Mouse (Mus musculus) splenic B cell, adult 2 months (primary cell): ENCODE data around the gene Agbl4.

Experiments used
- DNase-seq: peaks from one replicate; pipeline ENCODE4 v3.0.0-alpha.2; 2011; ENCODE audit warnings: low read depth, low spot score
- H3K27me3 ChIP-seq: 2 replicates; pipeline ENCODE4 v1.6.1; 2012; ENCODE audit warnings: mild to moderate bottlenecking, low read length, moderate library complexity, mixed read lengths; ENCODE audit not compliant: control insufficient read depth, poor library complexity, insufficient read depth, severe bottlenecking
- H3K36me3 ChIP-seq: 2 replicates; pipeline ENCODE4 v1.6.1; 2012; ENCODE audit warnings: mild to moderate bottlenecking, low read length, moderate library complexity, mixed read lengths; ENCODE audit not compliant: control insufficient read depth, poor library complexity, insufficient read depth, severe bottlenecking

Agbl4 gene

GRCm38 (mm10) chr4:110397618-110398045 lies at the start of gene Agbl4:
Agbl4 (plus strand) TSS chr4:110397661.
- Histone ChIP-seq H3K27me3 (no peaks in the 10 kb centered on the region), H3K36me3 (no peaks in the 10 kb centered on the region)
- DNase-seq = no peak

- Histone ChIP-seq H3K36me3 (no peaks in the 10 kb centered on the region), H3K27me3 (no peaks in the 10 kb centered on the region)
- no peak for DNase-seq
Observed at GRCm38 (mm10) chr4:110350856-110351177, 46.6 kb upstream of the Agbl4 start.

GRCm38 (mm10) chr4:110351178-110352000 lies 46.1 kb upstream of the Agbl4 start, which contains the start of gene Elavl4:
Elavl4 (minus strand) TSS chr4:110351909.
- no peaks in the 10 kb centered on the region for H3K36me3 ChIP-seq
- DNase-seq = no peak

GRCm38 (mm10) chr4:110352001-110352369 lies 45.5 kb upstream of the Agbl4 start:
- no peak for DNase-seq
- Histone ChIP-seq H3K27me3 (no peaks in the 10 kb centered on the region), H3K36me3 (no peaks in the 10 kb centered on the region)

More at GRCm38 (mm10) chr4:110351178-110352000, 46.1 kb upstream of the Agbl4 start, which contains the start of gene Elavl4:
- no peaks in the 10 kb centered on the region for H3K27me3 ChIP-seq

GRCm38 (mm10) chr4:110360568-110360967 lies 36.9 kb upstream of the Agbl4 start:
- no peaks in the 10 kb centered on the region for H3K36me3 ChIP-seq
- H3K27me3 ChIP-seq = no peaks in the 10 kb centered on the region
- no peak for DNase-seq

GRCm38 (mm10) chr4:110396221-110396620 lies 1.2 kb upstream of the Agbl4 start:
- DNase-seq = no peak
- H3K27me3 ChIP-seq = no peaks in the 10 kb centered on the region
- no peaks in the 10 kb centered on the region for H3K36me3 ChIP-seq

- Histone ChIP-seq H3K27me3 (no peaks in the 10 kb centered on the region), H3K36me3 (no peaks in the 10 kb centered on the region)
- DNase-seq = no peak
Observed at GRCm38 (mm10) chr4:110420306-110420705, 22.8 kb downstream of the Agbl4 start.

GRCm38 (mm10) chr4:110427653-110428052 lies 30.2 kb downstream of the Agbl4 start:
- no peak for DNase-seq
- H3K27me3 ChIP-seq = no peaks in the 10 kb centered on the region

GRCm38 (mm10) chr4:110494371-110494770 lies 96.9 kb downstream of the Agbl4 start:
- DNase-seq = no peak
- no peaks in the 10 kb centered on the region for H3K36me3 ChIP-seq

More at GRCm38 (mm10) chr4:110427653-110428052, 30.2 kb downstream of the Agbl4 start:
- H3K36me3 ChIP-seq = no peaks in the 10 kb centered on the region

GRCm38 (mm10) chr4:110529804-110530203 lies 132.3 kb downstream of the Agbl4 start:
- no peak for DNase-seq
- no peaks in the 10 kb centered on the region for H3K27me3 ChIP-seq
- no peaks in the 10 kb centered on the region for H3K36me3 ChIP-seq

More at GRCm38 (mm10) chr4:110494371-110494770, 96.9 kb downstream of the Agbl4 start:
- no peaks in the 10 kb centered on the region for H3K27me3 ChIP-seq

- Histone ChIP-seq H3K36me3 (no peaks in the 10 kb centered on the region), H3K27me3 (no peaks in the 10 kb centered on the region)
- DNase-seq = no peak
Observed at GRCm38 (mm10) chr4:110549223-110549622, 151.8 kb downstream of the Agbl4 start.

- no peaks in the 10 kb centered on the region for H3K27me3 ChIP-seq
- DNase-seq = no peak
Observed at GRCm38 (mm10) chr4:110597726-110598283, 200.3 kb downstream of the Agbl4 start.

GRCm38 (mm10) chr4:110641417-110641816 lies 244.0 kb downstream of the Agbl4 start:
- Histone ChIP-seq H3K27me3 (no peaks in the 10 kb centered on the region), H3K36me3 (no peaks in the 10 kb centered on the region)
- no peak for DNase-seq

More at GRCm38 (mm10) chr4:110597726-110598283, 200.3 kb downstream of the Agbl4 start:
- no peaks in the 10 kb centered on the region for H3K36me3 ChIP-seq

GRCm38 (mm10) chr4:110662940-110663339 lies 265.5 kb downstream of the Agbl4 start:
- Histone ChIP-seq H3K36me3 (no peaks in the 10 kb centered on the region), H3K27me3 (no peaks in the 10 kb centered on the region)
- no peak for DNase-seq

- Histone ChIP-seq H3K27me3 (no peaks in the 10 kb centered on the region), H3K36me3 (no peaks in the 10 kb centered on the region)
- DNase-seq = no peak
Observed at GRCm38 (mm10) chr4:110674121-110674520, 276.7 kb downstream of the Agbl4 start.
